Mouse (Mus musculus): ENCODE data around the gene Hist1h2ad. TPM values are rescaled to one million over a fixed set of nuclear protein-coding genes. Genes with fewer than 3 reads are reported as not detected.
"Not testable (repeated sequence)": the region's sequence is repeated elsewhere in the genome, so short reads cannot be mapped to it uniquely, and the experiment has no call there.

The Hist1h2ad gene
- total RNA-seq, 2 experiments from 2014 or later: 5.6 to 6.1 TPM

DNA sequence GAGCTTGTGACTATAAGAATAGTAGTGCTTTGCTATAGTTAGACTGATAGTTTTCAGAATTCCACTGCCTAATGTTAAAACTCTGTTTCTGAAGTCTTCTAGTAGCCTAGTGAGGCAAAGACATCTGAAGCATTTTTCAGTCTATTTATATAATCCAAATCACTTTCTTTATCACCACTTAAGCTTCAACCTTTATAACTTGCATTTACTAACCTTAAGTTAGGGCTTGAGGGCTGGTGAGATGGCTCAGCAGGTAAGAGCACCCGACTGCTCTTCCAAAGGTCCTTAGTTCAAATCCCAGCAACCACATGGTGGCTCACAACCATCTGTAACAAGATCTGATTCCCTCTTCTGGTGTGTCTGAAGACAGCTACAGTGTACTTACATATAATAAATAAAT, 34.4 kb upstream of the Hist1h2ad start:
- not testable (repeated sequence) for DNase-seq (ENCODE audit: low spot score in 2 of 2)

DNA sequence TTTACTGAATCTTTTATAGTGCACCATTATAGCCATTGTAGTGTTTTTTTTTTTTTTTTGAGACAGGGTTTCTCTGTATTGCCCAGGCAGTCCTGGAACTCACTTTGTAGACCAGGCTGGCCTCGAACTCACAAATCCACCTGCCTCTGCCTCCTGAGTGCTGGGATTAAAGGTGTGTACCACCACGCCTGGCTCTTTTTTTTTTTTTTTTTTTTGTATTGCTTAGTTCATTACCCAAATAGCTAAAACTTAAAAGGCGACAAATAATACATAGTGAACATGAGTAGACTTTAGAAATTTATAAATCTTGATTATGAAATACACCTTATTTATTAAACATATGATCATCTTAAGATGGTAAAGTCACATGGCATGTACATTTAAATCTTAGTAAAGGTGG, 32.7 kb upstream of the Hist1h2ad start:
- DNase-seq (ENCODE audit: low spot score in 2 of 2): no peak

DNA sequence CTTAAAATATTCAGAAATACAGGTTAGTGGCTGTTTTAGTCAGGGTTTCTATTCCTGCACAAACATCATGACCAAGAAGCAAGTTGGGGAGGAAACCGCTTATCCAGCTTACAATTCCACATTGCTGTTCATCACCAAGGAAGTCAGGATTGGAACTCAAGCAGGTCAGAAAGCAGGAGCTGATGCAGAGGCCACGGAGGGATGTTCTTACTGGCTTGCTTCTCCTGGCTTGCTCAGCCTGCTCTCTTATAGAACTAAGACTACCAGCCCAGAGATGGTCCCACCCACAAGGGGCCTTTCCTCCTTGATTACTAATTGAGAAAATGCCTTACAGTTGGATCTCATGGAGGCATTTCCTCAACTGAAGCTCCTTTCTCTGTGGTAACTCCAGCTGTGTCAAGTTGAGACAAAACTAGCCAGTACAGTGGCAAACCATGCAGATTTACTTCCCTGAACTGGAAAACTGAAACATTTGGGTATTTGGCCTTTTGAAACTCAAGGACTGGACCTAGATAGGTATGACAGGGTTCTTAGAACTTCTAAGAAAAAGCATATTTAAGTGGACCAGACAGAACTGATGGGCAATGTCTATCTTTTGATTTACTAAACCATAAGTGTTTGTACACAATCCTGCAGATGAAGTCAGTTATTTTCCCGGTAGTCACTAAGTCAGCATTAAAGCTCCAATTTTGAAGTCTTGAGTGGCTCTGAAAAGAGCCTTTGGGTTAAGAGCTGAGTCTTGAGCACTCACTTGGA, 31.8 kb upstream of the Hist1h2ad start:
- not testable (repeated sequence) for DNase-seq (ENCODE audit: low spot score in 2 of 2)

DNA sequence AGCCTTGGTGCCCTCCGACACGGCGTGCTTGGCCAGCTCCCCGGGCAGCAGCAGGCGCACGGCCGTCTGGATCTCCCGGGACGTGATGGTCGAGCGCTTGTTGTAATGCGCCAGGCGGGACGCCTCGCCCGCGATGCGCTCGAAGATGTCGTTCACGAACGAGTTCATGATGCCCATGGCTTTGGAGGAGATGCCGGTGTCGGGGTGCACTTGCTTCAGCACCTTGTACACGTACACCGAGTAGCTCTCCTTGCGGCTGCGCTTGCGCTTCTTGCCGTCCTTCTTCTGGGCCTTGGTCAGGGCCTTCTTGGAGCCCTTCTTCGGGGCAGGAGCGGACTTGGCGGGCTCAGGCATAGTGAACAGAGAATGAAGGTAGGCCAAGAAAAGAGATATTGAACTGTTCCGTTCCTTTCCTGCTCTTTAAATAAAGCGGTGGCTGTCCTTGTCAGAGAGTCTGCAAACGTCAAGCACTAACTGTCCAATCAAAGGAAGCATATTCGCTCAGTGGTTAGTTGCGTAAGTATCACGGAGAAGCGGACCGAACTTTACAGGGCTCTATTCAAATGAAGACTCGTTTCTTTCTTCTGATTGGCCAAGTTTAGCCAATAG, 31.1 kb upstream of the Hist1h2ad start, which contains the start of gene Hist1h2bh:
Hist1h2bh (minus strand) TSS at position 394 of the 609 bp plus-strand sequence.
- peak; percentile 39 to 56 for DNase-seq (ENCODE audit: low spot score in 2 of 2)

DNA sequence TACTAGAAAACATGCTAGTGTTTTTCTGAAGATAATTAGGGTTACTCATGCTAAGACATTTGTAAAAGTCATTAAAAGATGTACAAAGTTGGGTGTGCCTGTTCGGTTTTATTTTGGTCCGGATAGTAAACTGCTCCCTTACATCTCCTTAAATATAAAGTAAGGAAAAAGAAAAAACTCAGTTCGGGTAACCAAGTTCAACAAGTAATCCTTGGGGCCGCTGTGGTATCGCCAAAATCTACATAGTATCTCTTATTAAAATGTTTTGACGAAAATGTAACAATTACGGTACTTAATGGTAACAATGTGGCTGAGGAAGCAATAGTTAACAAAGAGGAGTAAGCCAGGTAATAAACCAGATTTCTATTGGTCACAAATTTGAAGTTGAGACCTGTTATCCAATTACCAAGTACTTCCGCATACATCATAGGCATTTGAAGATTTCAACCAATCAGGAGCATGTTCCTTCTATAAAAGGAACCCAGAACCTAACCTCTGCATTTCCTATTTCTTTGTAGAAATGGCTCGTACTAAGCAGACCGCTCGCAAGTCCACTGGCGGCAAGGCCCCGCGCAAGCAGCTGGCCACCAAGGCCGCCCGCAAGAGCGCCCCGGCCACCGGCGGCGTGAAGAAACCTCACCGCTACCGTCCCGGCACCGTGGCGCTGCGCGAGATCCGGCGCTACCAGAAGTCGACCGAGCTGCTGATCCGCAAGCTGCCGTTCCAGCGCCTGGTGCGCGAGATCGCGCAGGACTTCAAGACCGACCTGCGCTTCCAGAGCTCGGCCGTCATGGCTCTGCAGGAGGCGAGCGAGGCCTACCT, 30.0 kb upstream of the Hist1h2ad start, which contains the start of gene Hist1h3f:
Hist1h3f (plus strand) TSS at position 88 of the 822 bp plus-strand sequence.
- DNase-seq (ENCODE audit: low spot score in 2 of 2): peak; percentile 46 to 59

DNA sequence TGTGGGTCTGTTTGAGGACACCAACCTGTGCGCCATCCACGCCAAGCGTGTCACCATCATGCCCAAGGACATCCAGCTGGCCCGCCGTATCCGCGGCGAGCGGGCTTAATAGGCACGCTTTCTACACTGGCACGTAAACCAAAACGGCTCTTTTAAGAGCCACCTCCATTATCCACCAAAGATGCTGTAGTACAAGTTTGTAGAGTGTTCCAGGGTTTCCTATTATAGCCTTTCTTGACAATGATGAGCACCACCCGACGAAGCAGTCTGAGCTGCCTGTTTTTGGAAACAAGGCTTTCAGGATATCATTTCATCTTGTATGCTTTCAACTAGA, 29.4 kb upstream of the Hist1h2ad start:
- not testable (repeated sequence) for DNase-seq (ENCODE audit: low spot score in 2 of 2)

DNA sequence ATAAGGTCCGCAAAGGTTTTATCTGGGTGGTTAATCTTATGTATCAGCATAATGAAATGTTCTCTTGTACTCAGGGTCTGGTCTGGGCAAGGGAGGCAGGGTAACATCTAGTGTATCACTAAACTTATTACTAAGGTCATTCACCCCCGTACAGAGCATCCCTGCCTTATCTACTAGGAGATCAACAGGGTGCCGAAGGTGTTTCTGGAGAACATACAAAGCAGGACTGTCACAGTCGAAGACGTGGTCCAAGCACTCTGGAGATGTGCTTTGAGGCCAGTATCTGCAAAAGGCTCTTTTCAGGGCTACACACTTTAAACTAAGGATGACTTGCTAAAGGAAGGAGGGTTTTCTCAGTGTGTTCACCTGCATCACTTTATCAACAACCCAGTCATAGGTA, 27.5 kb upstream of the Hist1h2ad start:
- DNase-seq (ENCODE audit: low spot score in 2 of 2): no peak

DNA sequence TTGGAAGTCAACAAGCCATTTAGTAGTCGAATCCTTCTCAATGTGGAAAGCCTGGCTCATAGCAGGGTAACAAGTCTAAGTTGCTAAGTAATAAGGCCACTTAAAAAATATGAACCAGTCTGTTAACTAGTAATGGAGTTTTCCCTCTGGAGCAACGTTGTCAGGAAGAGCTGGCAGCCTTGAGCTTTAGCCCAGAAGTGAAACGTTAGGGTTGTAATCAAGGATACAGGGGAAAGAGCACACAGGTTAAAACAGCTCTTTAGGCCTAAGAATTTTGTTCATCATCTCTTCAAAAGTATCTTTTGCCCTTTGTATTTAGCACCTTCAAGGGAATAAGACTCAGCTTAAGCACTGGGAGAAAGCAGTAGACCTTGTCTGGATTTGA, 23.4 kb upstream of the Hist1h2ad start:
- no peak for DNase-seq (ENCODE audit: low spot score in 2 of 2)

DNA sequence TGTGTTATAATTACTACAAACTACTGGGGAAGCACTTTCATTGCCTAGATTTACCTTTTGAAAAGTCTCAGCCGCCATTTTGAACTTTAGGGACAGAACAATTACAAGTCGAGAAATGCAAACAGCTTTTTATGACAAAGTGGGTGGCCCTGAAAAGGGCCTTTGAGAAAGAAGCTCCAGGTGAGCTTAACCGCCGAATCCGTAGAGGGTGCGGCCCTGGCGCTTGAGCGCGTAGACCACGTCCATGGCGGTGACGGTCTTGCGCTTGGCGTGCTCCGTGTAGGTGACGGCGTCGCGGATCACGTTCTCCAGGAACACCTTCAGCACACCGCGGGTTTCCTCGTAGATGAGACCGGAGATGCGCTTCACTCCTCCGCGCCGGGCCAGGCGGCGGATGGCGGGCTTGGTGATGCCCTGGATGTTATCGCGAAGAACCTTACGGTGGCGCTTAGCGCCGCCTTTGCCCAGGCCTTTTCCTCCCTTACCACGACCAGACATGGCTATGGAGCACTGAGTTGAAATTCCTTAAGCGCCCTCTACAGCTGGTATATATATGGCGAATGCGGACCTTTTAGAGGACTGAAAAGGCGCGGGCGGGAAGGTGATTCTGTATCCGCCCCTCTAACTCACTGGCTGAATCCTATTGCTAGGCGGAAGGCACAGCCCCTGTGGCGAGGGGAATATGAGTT, 22.9 kb upstream of the Hist1h2ad start, which contains the start of gene Hist1h4f:
Hist1h4f (minus strand) TSS at position 503 of the 689 bp plus-strand sequence.
- peak; percentile 58 to 61 for DNase-seq (ENCODE audit: low spot score in 2 of 2)

DNA sequence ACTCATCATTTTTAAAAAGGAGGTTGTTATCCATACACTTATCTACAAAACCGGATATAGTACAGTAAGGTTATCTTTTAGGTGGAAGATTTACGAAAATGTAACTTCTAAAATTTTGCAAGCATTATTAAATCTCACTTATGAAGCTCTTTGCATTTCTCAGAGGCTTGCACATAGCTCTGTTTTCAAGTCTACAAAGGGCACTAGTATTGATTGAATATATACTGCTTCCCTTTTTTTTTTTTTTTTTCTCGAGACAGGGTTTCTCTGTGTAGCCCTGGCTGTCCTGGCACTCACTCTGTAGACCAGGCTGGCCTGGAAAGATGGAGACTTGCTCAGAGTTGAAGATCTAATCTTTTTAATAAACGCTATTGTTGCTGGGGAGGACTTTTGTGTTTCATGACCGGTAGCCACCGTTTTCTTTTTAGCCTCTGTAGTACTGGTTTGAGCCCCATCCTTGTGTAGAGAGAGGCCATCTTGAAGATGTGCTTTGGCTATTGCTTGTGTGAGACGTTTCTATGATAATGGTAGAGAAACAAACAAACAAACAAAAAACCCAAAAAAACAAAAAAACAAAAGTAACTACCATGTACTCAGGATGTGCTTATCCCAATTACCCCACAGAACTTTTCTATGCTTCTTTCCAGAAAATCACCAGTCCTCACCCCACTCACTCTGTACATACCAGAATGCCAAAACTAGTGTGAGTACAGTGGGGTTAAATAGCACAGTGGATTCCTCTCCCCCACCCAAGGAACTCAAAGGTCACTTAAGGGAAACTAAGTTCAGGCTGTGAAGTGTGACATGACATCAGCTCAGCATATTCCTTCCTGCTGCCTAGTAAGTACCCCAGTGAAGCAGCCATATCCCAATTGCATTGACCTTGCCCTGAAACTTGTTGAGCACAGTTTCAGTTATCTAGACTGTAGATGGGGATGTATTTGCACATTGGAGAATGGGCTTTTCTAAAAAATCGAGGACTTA, 22.0 kb upstream of the Hist1h2ad start:
- no peak for DNase-seq (ENCODE audit: low spot score in 2 of 2)

DNA sequence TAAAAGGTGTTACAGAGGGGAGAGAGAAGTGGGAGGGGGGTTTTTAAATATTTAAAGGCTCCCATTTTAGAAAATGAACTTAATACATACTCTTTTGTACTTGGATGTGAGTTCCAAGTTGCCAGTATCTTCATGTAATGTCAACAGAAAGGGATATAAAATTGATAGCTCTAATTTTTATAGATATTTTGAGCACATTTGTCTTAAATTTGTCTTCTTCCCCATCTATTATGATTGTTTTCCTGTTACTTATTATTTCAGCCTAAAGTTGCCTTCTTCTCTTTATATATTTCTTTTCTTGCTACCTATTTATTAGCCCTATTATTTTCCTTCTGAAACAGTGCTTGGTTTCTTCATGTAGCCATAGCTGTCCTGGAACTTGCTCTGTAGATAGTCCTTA, 21.2 kb upstream of the Hist1h2ad start, which contains the start of gene Hist1h1d:
Hist1h1d (plus strand) TSS at position 301 of the 400 bp plus-strand sequence.
- no peak for DNase-seq (ENCODE audit: low spot score in 2 of 2)

DNA sequence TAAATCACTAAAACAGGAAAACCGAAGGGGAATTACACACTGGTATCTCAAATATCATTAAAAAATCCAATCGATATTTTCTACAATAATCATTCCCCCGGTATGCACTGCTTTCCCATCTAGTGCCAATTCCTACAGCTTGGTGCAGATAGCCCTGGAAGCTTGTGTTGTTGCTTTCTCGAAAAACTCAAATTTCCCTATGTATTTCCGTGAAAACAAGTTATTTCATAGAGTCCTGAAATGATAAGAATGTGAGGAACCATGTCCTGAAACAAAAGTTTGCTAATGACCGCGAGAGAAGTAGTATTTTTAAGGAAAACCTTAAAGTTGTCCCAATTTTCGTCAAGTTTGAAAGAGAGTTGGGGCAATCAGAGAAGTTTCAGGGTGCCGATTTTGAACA, 19.8 kb upstream of the Hist1h2ad start:
- DNase-seq (ENCODE audit: low spot score in 2 of 2): no peak

DNA sequence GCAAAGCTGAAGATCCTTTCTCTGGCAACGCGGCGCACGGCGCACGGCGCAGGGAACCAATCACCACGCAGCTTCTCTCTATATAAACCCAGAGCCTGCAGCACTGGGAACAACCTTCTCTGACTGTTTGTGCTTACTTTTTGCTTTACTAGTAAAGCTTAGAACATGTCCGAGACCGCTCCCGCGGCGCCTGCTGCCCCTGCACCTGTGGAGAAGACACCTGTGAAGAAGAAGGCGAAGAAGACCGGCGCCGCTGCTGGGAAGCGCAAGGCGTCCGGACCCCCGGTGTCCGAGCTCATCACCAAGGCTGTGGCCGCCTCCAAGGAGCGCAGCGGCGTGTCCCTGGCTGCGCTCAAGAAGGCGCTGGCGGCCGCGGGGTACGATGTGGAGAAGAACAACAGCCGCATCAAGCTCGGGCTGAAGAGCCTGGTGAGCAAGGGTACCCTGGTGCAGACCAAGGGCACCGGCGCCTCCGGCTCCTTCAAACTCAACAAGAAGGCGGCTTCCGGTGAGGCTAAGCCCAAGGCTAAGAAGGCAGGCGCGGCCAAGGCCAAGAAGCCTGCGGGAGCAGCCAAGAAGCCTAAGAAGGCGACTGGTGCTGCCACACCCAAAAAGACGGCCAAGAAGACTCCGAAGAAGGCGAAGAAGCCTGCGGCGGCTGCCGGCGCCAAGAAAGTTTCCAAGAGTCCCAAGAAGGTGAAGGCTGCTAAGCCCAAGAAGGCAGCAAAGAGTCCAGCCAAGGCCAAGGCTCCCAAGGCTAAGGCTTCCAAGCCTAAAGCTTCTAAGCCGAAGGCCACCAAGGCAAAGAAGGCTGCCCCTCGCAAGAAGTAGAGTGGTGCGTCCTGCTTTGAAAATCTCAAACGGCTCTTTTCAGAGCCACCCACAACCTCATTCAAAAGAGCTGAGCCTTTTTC, 19.0 kb upstream of the Hist1h2ad start:
- DNase-seq (ENCODE audit: low spot score in 2 of 2): peak in 1 of 2 experiments; percentile 42

DNA sequence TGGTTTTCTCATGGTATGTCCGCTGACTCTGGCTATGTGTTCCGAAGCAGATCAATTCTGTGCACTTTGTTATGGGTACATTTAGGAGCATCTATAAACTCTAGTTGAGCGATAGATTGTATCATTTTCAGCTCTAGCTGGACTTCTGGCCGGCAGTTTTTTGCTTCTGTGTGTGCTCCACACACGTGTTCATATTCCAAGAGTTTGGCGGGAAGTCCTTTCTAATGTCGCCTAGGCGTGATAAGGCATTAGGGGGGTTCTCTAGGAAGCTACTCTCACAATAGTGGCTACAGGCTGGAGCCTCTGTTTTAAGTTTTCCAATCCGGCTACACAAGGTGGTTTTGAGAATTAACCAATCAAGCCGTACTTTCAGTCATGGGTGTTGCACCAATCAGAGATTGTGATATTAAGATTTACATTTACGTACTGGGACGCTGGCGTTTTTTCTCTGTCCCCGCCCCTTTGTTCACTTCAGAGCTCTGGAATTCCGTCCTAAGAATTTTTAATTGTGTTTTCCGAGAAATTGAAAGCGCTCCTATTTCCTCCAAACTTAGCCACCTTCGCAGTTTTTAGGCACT, 18.3 kb upstream of the Hist1h2ad start:
- peak; percentile 33 to 52 for DNase-seq (ENCODE audit: low spot score in 2 of 2)

DNA sequence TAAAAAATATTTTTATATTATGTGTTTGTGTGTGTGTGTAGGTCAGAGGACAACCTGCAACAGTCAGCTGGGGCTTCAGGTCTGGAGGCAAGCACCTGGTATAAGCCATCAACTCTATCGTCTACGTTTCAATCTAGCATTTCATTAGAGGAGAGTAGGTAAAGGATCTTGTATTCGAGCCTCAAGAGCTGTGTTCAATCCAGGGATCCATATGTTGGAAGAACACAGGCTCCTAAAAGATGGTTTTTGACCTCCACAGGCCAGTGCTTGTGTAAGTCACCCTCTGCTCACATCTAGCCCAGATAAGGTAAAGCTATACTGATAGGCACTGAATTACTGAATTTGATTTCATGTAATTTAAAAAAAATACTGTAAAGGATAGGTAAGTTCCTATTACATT, 17.3 kb upstream of the Hist1h2ad start:
- DNase-seq (ENCODE audit: low spot score in 2 of 2): no peak

DNA sequence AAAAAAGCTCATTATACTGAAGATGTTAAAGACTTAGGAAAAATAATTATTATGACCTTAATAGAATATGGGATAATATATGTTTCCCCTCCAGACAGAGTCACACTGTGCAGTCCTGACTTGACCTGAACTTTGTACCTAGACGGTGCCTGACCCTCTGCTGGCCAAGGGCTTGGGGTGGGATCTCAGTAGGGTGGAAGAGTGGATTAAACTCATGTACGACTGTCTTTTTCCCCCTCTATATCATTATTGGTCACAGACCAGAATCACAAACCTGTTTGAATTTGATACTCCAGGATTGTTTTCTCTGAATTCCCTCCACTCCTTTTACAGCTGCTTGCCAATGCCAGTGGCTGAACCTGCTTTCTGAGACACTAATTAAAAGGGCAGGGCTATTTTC, 13.5 kb upstream of the Hist1h2ad start:
- DNase-seq (ENCODE audit: low spot score in 2 of 2): not testable (repeated sequence)

DNA sequence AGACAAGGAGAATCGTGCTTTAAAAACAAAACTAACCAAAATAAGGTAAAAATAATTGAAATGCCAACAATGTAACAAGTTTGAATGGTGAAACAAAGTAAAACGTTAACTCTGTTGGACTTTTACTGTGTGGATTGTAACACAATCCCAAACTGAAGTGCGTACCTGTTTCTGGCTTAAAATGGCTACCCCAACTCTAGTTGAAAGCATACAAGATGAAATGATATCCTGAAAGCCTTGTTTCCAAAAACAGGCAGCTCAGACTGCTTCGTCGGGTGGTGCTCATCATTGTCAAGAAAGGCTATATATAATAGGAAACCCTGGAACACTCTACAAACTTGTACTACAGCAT, 12.7 kb upstream of the Hist1h2ad start:
- DNase-seq (ENCODE audit: low spot score in 2 of 2): not testable (repeated sequence)

DNA sequence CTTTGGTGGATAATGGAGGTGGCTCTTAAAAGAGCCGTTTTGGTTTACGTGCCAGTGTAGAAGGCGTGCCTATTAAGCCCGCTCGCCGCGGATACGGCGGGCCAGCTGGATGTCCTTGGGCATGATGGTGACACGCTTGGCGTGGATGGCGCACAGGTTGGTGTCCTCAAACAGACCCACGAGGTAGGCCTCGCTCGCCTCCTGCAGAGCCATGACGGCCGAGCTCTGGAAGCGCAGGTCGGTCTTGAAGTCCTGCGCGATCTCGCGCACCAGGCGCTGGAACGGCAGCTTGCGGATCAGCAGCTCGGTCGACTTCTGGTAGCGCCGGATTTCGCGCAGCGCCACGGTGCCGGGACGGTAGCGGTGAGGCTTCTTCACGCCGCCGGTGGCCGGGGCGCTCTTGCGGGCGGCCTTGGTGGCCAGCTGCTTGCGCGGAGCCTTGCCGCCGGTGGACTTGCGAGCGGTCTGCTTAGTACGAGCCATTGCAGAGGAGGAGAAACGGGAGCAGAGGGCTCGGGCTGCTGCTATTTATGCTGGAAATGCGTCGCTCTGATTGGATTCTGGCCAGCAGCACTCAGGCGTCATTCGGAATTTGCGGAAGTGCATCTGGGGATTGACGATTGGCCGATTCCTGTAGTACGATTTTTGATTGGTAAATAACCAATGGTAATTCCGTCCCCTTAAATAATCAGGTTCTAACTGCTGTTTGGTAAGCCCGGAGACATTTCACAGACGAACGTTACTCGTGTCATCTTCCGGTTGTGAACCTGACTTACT, 12.1 kb upstream of the Hist1h2ad start, which contains the start of gene Hist1h3e:
Hist1h3e (minus strand) TSS at position 487 of the 777 bp plus-strand sequence.
- DNase-seq (ENCODE audit: low spot score in 2 of 2): peak; percentile 81 to 86

Data from adrenal gland, adult 18-20 months (tissue).